Mouse (Mus musculus): ENCODE measurements at regions not wholly inside any gene's neighbourhood (a gene's known extent, or its start where the extent isn't known, plus 50 kb on each side); places are given as distances from the start of the nearest gene placed in this dataset.

DNA sequence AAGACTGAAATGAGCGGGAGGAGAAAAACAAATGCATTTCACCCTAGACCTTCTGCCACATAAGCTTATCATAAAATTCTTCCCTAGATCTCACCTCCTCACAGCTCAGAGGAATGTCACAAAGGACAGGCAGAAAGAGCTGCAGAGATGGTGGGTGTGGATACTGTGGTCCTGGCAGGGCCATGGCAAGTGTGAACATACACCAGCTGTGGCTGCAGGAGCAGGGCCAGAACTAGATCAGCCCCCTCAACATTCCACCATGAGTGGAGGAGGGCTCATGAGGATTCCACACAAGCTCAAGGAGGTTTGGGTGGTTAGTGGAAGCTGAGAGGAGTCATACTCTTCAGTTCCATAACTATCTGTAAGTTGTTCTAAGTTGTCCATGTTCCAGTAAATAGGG, 1509.5 kb upstream of the Lrrc6 start:
- no peak for TF ChIP-seq CTCF (IDR thresholded peaks at IDR 0.05; ENCODE audit: low read depth, low read length)
- no peak for TF ChIP-seq EP300 (IDR thresholded peaks at IDR 0.05; ENCODE audit: insufficient read depth, low read depth, low read length)

Data from ES-Bruce4 (cell line).